Mouse (Mus musculus) brain, embryonic 18.5 days (tissue): Measurements from ENCODE around the gene Zfp260.

Experiments
- DNase-seq: peaks from one replicate; pipeline ENCODE4 v3.0.0-alpha.2; 2012; ENCODE audit warnings: low read depth, low spot score

Zfp260 gene

GRCm38 (mm10) chr7:30122188-30122530, 27.6 kb downstream of the Zfp260 start:
- peak; percentile 3 for DNase-seq

GRCm38 (mm10) chr7:30129900-30130299, 35.3 kb downstream of the Zfp260 start:
- DNase-seq, result no peak

- no peak for DNase-seq
Measured at GRCm38 (mm10) chr7:30132396-30132795, 37.8 kb downstream of the Zfp260 start.

- no peak for DNase-seq
Measured at GRCm38 (mm10) chr7:30136826-30137225, 42.2 kb downstream of the Zfp260 start.

- no peak for DNase-seq
Measured at GRCm38 (mm10) chr7:30143170-30143554, 48.6 kb downstream of the Zfp260 start.

- DNase-seq, result peak; percentile 74
Measured at GRCm38 (mm10) chr7:30143555-30144209, 49.1 kb downstream of the Zfp260 start.

GRCm38 (mm10) chr7:30147011-30147410, 52.4 kb downstream of the Zfp260 start:
- DNase-seq, result no peak

GRCm38 (mm10) chr7:30154040-30154439, 59.5 kb downstream of the Zfp260 start:
- DNase-seq, result no peak

GRCm38 (mm10) chr7:30155507-30155906, 60.9 kb downstream of the Zfp260 start:
- no peak for DNase-seq
